Mouse (Mus musculus) olfactory bulb, adult 2 months (tissue): Measurements from ENCODE around the gene Fermt2.

ENCODE experiments used
- CTCF ChIP-seq: fragments of 200-500 bp; IDR thresholded peaks from 2 replicates; pipeline ENCODE4 v1.5.1; 2012; ENCODE audit warnings: low read depth, mild to moderate bottlenecking, low read length, moderate library complexity; ENCODE audit not compliant: insufficient read depth
- POLR2A ChIP-seq: fragments of 200-500 bp; IDR thresholded peaks from 2 replicates; pipeline ENCODE4 v1.6.1; 2012; ENCODE audit warnings: mild to moderate bottlenecking, low read depth, low read length, moderate library complexity; ENCODE audit not compliant: insufficient read depth

GRCm38 (mm10) chr14:45462374-45462773 lies 67.5 kb downstream of the Fermt2 start:
- TF ChIP-seq CTCF (no peak), POLR2A (no peak)
